Mouse (Mus musculus): ENCODE measurements at regions not wholly inside any gene's neighbourhood (a gene's known extent, or its start where the extent isn't known, plus 50 kb on each side); places are given as distances from the start of the nearest gene placed in this dataset.

GRCm38 (mm10) chr10:125467503-125467902, 78.2 kb upstream of the Slc16a7 start:
- WGBS = 57% methylated on average over 5 of the region's 5 CpGs
- ATAC-seq (ENCODE audit: insufficient read depth, low FRiP score) = peak; percentile 90

GRCm38 (mm10) chr10:125488350-125488749, 99.1 kb upstream of the Slc16a7 start:
- no peak overlapping the region for H3K9ac ChIP-seq (ENCODE audit: low read length)
- H3K4me3 ChIP-seq (replicated peaks; ENCODE audit: low read length) = no peak overlapping the region
- H3K27ac ChIP-seq (ENCODE audit: low read length) = no peak overlapping the region
- H3K36me3 ChIP-seq (ENCODE audit: control insufficient read depth, insufficient read depth, low read length) = no peaks in the 10 kb centered on the region
- 62% methylated on average over 3 of the region's 3 CpGs for WGBS
- no peaks in the 10 kb centered on the region; the same call in 1 of the 2 replicates for H3K9me3 ChIP-seq (replicated peaks; ENCODE audit: control insufficient read depth, low read length)
- ATAC-seq (ENCODE audit: insufficient read depth, low FRiP score) = no peak
- no peak overlapping the region for H3K4me2 ChIP-seq (ENCODE audit: low read depth, low read length)
- H3K27me3 ChIP-seq (ENCODE audit: control insufficient read depth, insufficient read depth, low read length) = no peaks in the 10 kb centered on the region
- 0 out of 2 replicates have a peak, but pooled peaks cover 5% of the 10 kb centered on the region for H3K4me1 ChIP-seq (ENCODE audit: control insufficient read depth, insufficient read depth, low read length)

More at GRCm38 (mm10) chr10:125467503-125467902, 78.2 kb upstream of the Slc16a7 start:
- H3K4me2 ChIP-seq (ENCODE audit: low read depth, low read length) = no peak overlapping the region
- no peaks in the 10 kb centered on the region for H3K27me3 ChIP-seq (ENCODE audit: control insufficient read depth, insufficient read depth, low read length)
- no peaks in the 10 kb centered on the region for H3K9me3 ChIP-seq (replicated peaks; ENCODE audit: control insufficient read depth, low read length)
- H3K36me3 ChIP-seq (ENCODE audit: control insufficient read depth, insufficient read depth, low read length) = no peaks in the 10 kb centered on the region
- H3K27ac ChIP-seq (ENCODE audit: low read length) = peak overlapping the region; percentile 33; the same call in 1 of the 2 replicates
- H3K9ac ChIP-seq (ENCODE audit: low read length) = no peak overlapping the region
- no peak overlapping the region for H3K4me3 ChIP-seq (replicated peaks; ENCODE audit: low read length)
- H3K4me1 ChIP-seq (ENCODE audit: control insufficient read depth, insufficient read depth, low read length) = no peaks in the 10 kb centered on the region

- H3K36me3 ChIP-seq (ENCODE audit: control insufficient read depth, insufficient read depth, low read length) = no peaks in the 10 kb centered on the region
- 27% methylated on average over 4 of the region's 4 CpGs for WGBS
- H3K4me2 ChIP-seq (ENCODE audit: low read depth, low read length) = no peak overlapping the region
- H3K27me3 ChIP-seq (ENCODE audit: control insufficient read depth, insufficient read depth, low read length) = no peaks in the 10 kb centered on the region
- 0 out of 2 replicates have a peak, but pooled peaks cover 5% of the 10 kb centered on the region for H3K4me1 ChIP-seq (ENCODE audit: control insufficient read depth, insufficient read depth, low read length)
- H3K27ac ChIP-seq (ENCODE audit: low read length) = no peak overlapping the region
- H3K9me3 ChIP-seq (replicated peaks; ENCODE audit: control insufficient read depth, low read length) = no peaks in the 10 kb centered on the region; the same call in 1 of the 2 replicates
- no peak for ATAC-seq (ENCODE audit: insufficient read depth, low FRiP score)
- H3K9ac ChIP-seq (ENCODE audit: low read length) = no peak overlapping the region
- no peak overlapping the region for H3K4me3 ChIP-seq (replicated peaks; ENCODE audit: low read length)
Observed at GRCm38 (mm10) chr10:125490395-125490794, 101.1 kb upstream of the Slc16a7 start.

GRCm38 (mm10) chr10:125494489-125494888, 105.2 kb upstream of the Slc16a7 start:
- Histone ChIP-seq H3K27me3 (ENCODE audit: control insufficient read depth, insufficient read depth, low read length) (no peaks in the 10 kb centered on the region), H3K4me2 (ENCODE audit: low read depth, low read length) (no peak overlapping the region), H3K36me3 (ENCODE audit: control insufficient read depth, insufficient read depth, low read length) (no peaks in the 10 kb centered on the region), H3K9me3 (replicated peaks; ENCODE audit: control insufficient read depth, low read length) (no peaks in the 10 kb centered on the region), H3K27ac (ENCODE audit: low read length) (no peak overlapping the region), H3K9ac (ENCODE audit: low read length) (no peak overlapping the region), H3K4me1 (ENCODE audit: control insufficient read depth, insufficient read depth, low read length) (0 out of 2 replicates have a peak, but pooled peaks cover 5% of the 10 kb centered on the region), H3K4me3 (replicated peaks; ENCODE audit: low read length) (no peak overlapping the region)
- 45% methylated on average over 4 of the region's 4 CpGs for whole genome bisulfite sequencing
- ATAC-seq (ENCODE audit: insufficient read depth, low FRiP score) = no peak

- 22% methylated on average over 1 of the region's 1 CpGs for WGBS
Observed at GRCm38 (mm10) chr10:125498347-125498746, 109.1 kb upstream of the Slc16a7 start.

GRCm38 (mm10) chr10:125500338-125500737, 111.1 kb upstream of the Slc16a7 start:
- Histone ChIP-seq H3K27me3 (ENCODE audit: control insufficient read depth, insufficient read depth, low read length) (no peaks in the 10 kb centered on the region), H3K36me3 (ENCODE audit: control insufficient read depth, insufficient read depth, low read length) (no peaks in the 10 kb centered on the region), H3K4me3 (replicated peaks; ENCODE audit: low read length) (no peak overlapping the region), H3K9ac (ENCODE audit: low read length) (no peak overlapping the region), H3K27ac (ENCODE audit: low read length) (no peak overlapping the region), H3K9me3 (replicated peaks; ENCODE audit: control insufficient read depth, low read length) (no peaks in the 10 kb centered on the region), H3K4me1 (ENCODE audit: control insufficient read depth, insufficient read depth, low read length) (no peaks in the 10 kb centered on the region), H3K4me2 (ENCODE audit: low read depth, low read length) (no peak overlapping the region)
- no peak for ATAC-seq (ENCODE audit: insufficient read depth, low FRiP score)
- 60% methylated on average over 4 of the region's 4 CpGs for WGBS

More at GRCm38 (mm10) chr10:125498347-125498746, 109.1 kb upstream of the Slc16a7 start:
- no peak overlapping the region for H3K4me2 ChIP-seq (ENCODE audit: low read depth, low read length)
- no peak overlapping the region for H3K9ac ChIP-seq (ENCODE audit: low read length)
- no peak overlapping the region for H3K4me3 ChIP-seq (replicated peaks; ENCODE audit: low read length)
- H3K27me3 ChIP-seq (ENCODE audit: control insufficient read depth, insufficient read depth, low read length) = no peaks in the 10 kb centered on the region
- no peak overlapping the region for H3K27ac ChIP-seq (ENCODE audit: low read length)
- no peaks in the 10 kb centered on the region for H3K36me3 ChIP-seq (ENCODE audit: control insufficient read depth, insufficient read depth, low read length)
- H3K4me1 ChIP-seq (ENCODE audit: control insufficient read depth, insufficient read depth, low read length) = no peaks in the 10 kb centered on the region
- no peak for ATAC-seq (ENCODE audit: insufficient read depth, low FRiP score)
- no peaks in the 10 kb centered on the region for H3K9me3 ChIP-seq (replicated peaks; ENCODE audit: control insufficient read depth, low read length)

- no peak overlapping the region for H3K9ac ChIP-seq (ENCODE audit: low read length)
- H3K4me2 ChIP-seq (ENCODE audit: low read depth, low read length) = no peak overlapping the region
- H3K4me1 ChIP-seq (ENCODE audit: control insufficient read depth, insufficient read depth, low read length) = no peaks in the 10 kb centered on the region
- ATAC-seq (ENCODE audit: insufficient read depth, low FRiP score) = no peak
- H3K27ac ChIP-seq (ENCODE audit: low read length) = no peak overlapping the region
- no peaks in the 10 kb centered on the region for H3K36me3 ChIP-seq (ENCODE audit: control insufficient read depth, insufficient read depth, low read length)
- 55% methylated on average over 5 of the region's 5 CpGs for WGBS
- H3K4me3 ChIP-seq (replicated peaks; ENCODE audit: low read length) = no peak overlapping the region
- H3K27me3 ChIP-seq (ENCODE audit: control insufficient read depth, insufficient read depth, low read length) = no peaks in the 10 kb centered on the region
- H3K9me3 ChIP-seq (replicated peaks; ENCODE audit: control insufficient read depth, low read length) = no peaks in the 10 kb centered on the region
Observed at GRCm38 (mm10) chr10:125515026-125515425, 125.8 kb upstream of the Slc16a7 start.

GRCm38 (mm10) chr10:125530876-125531275, 141.6 kb upstream of the Slc16a7 start:
- no peak overlapping the region for H3K9ac ChIP-seq (ENCODE audit: low read length)
- H3K27ac ChIP-seq (ENCODE audit: low read length) = no peak overlapping the region
- no peak overlapping the region for H3K4me3 ChIP-seq (replicated peaks; ENCODE audit: low read length)
- H3K27me3 ChIP-seq (ENCODE audit: control insufficient read depth, insufficient read depth, low read length) = no peaks in the 10 kb centered on the region
- H3K4me2 ChIP-seq (ENCODE audit: low read depth, low read length) = no peak overlapping the region
- WGBS = 85% methylated on average over 6 of the region's 6 CpGs
- no peaks in the 10 kb centered on the region for H3K9me3 ChIP-seq (replicated peaks; ENCODE audit: control insufficient read depth, low read length)
- H3K36me3 ChIP-seq (ENCODE audit: control insufficient read depth, insufficient read depth, low read length) = no peaks in the 10 kb centered on the region
- ATAC-seq (ENCODE audit: insufficient read depth, low FRiP score) = no peak
- H3K4me1 ChIP-seq (ENCODE audit: control insufficient read depth, insufficient read depth, low read length) = no peaks in the 10 kb centered on the region

GRCm38 (mm10) chr10:125538316-125538715, 149.1 kb upstream of the Slc16a7 start:
- no peak overlapping the region for H3K4me3 ChIP-seq (replicated peaks; ENCODE audit: low read length)
- WGBS = 34% methylated on average over 1 of the region's 1 CpGs
- no peaks in the 10 kb centered on the region for H3K36me3 ChIP-seq (ENCODE audit: control insufficient read depth, insufficient read depth, low read length)
- no peaks in the 10 kb centered on the region for H3K27me3 ChIP-seq (ENCODE audit: control insufficient read depth, insufficient read depth, low read length)
- H3K4me2 ChIP-seq (ENCODE audit: low read depth, low read length) = no peak overlapping the region
- H3K9ac ChIP-seq (ENCODE audit: low read length) = no peak overlapping the region
- H3K9me3 ChIP-seq (replicated peaks; ENCODE audit: control insufficient read depth, low read length) = no peaks in the 10 kb centered on the region
- no peak; the same call in 1 of the 2 replicates for ATAC-seq (ENCODE audit: insufficient read depth, low FRiP score)
- H3K27ac ChIP-seq (ENCODE audit: low read length) = no peak overlapping the region
- H3K4me1 ChIP-seq (ENCODE audit: control insufficient read depth, insufficient read depth, low read length) = no peaks in the 10 kb centered on the region

Data from stomach, embryonic 16.5 days (tissue).